Mouse (Mus musculus) bone marrow, adult 2 months (tissue): ENCODE measurements around the gene Epb41.

Source experiments
- CTCF ChIP-seq: fragments of 200-500 bp; IDR thresholded peaks from 2 replicates; pipeline ENCODE4 v1.5.1; 2011; ENCODE audit warnings: low read length, control low read depth; ENCODE audit not compliant: control insufficient read depth, insufficient read depth
- POLR2A ChIP-seq: fragments of 200-500 bp; IDR thresholded peaks from 2 replicates; pipeline ENCODE4 v1.6.1; 2011; ENCODE audit warnings: low read depth, mild to moderate bottlenecking, control low read depth, low read length, borderline replicate concordance; ENCODE audit not compliant: control insufficient read depth

DNA sequence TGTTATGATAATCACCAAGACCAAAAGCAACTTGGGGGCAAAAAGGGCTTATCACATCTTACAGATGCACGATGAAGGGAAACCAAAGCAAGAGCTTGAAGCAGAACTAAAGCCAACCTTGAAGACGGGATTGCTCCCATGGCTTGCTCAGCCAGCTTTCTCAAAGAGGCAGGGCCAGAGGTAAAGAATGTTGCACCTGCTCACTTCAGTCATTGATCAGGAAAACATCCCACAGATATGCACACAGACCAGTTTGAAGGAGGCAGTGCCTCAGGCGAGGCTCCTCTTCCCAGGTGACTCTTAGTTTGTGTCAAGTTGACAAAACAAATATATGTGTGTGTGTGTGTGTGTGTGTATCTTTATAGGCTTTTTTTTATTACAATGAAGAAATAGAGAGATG is 59.7 kb downstream of the Epb41 start:
- TF ChIP-seq CTCF (no peak), POLR2A (no peak)
